In the genomic region with DNA sequence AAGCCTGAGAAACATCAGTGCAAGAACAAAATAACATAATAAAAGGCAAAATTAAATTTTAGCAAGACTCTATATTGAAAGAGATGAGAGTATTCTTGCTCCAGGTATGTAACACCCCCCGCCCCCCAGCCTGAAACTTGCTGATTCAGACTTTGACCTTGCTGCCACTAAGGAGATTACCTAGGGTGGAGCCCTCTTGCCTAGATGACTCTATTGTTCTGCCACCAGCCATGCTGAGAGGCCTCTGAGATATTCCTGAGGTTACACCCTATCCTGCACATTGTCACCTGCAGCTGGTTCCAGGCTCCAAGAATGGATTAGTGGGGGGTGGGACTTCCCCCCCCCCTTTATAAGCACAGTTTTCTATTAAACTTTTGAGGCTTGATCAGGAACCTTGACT, we compare ENCODE assay signal across 22 mouse cellular contexts.
"Had no signal": no experiment of that assay in that cellular context is flagged by ENCODE, and none has a peak within 500 bp of the region (broad histone marks: within the 10 kb centered on the region; RNA-seq: fewer than 3 reads in every experiment).

No protein-coding gene starts in this region.

- DNase-seq: lung, adult 2 months; lung, postnatal 14 days; lung, postnatal 36 days; retina, postnatal 1 day; right cerebral cortex, adult 18-20 months; right cerebral cortex, postnatal 25 days; right cerebral cortex, postnatal 4 days; thymus, adult 2 months; thymus, postnatal 25 days; thymus, postnatal 4 days had no signal

- H3K36me3 ChIP-seq: lung, embryonic 15.5 days; midbrain, embryonic 13.5 days; midbrain, embryonic 15.5 days; neural tube, embryonic 13.5 days; neural tube, embryonic 15.5 days; stomach, embryonic 15.5 days had no signal

- H3K27me3 ChIP-seq: lung, embryonic 15.5 days; megakaryocyte, embryonic 14.5 days; midbrain, embryonic 13.5 days; midbrain, embryonic 15.5 days; neural tube, embryonic 13.5 days; neural tube, embryonic 15.5 days; stomach, embryonic 15.5 days had no signal

- H3K27ac ChIP-seq: lung, embryonic 15.5 days; macrophage; midbrain, embryonic 13.5 days; midbrain, embryonic 15.5 days; neural tube, embryonic 13.5 days; neural tube, embryonic 15.5 days; stomach, embryonic 15.5 days; stomach, postnatal 0 days had no signal

- H3K4me3 ChIP-seq: lung, embryonic 15.5 days; megakaryocyte, embryonic 14.5 days; midbrain, embryonic 13.5 days; midbrain, embryonic 15.5 days; myocyte; neural tube, embryonic 13.5 days; neural tube, embryonic 15.5 days; stomach, embryonic 15.5 days had no signal

- H3K4me1 ChIP-seq: lung, embryonic 15.5 days; megakaryocyte, embryonic 14.5 days; midbrain, embryonic 13.5 days; midbrain, embryonic 15.5 days; neural tube, embryonic 13.5 days; neural tube, embryonic 15.5 days; stomach, embryonic 15.5 days had no signal

- H3K9ac ChIP-seq: lung, embryonic 15.5 days; midbrain, embryonic 13.5 days; midbrain, embryonic 15.5 days; neural tube, embryonic 13.5 days; neural tube, embryonic 15.5 days; stomach, embryonic 15.5 days had no signal

- H3K4me2 ChIP-seq: lung, embryonic 15.5 days; midbrain, embryonic 11.5 days; midbrain, embryonic 13.5 days; midbrain, embryonic 15.5 days; neural tube, embryonic 13.5 days; neural tube, embryonic 15.5 days; stomach, embryonic 15.5 days had no signal

- ATAC-seq: lung, postnatal 0 days; midbrain, embryonic 13.5 days; midbrain, embryonic 15.5 days had no signal

- H3K9me3 ChIP-seq: lung, embryonic 15.5 days; megakaryocyte, embryonic 14.5 days; midbrain, embryonic 13.5 days; midbrain, embryonic 15.5 days; neural tube, embryonic 13.5 days; neural tube, embryonic 15.5 days; stomach, embryonic 15.5 days had no signal
